Mouse (Mus musculus): ENCODE data around the gene Pdf. TPM values are rescaled to one million over a fixed set of nuclear protein-coding genes. Genes with fewer than 3 reads are reported as not detected.
"Not testable (repeated sequence)": the region's sequence is repeated elsewhere in the genome, so short reads cannot be mapped to it uniquely, and the experiment has no call there.

Gene Pdf
- polyA plus RNA-seq, 1 experiment = 31.1 TPM

DNA sequence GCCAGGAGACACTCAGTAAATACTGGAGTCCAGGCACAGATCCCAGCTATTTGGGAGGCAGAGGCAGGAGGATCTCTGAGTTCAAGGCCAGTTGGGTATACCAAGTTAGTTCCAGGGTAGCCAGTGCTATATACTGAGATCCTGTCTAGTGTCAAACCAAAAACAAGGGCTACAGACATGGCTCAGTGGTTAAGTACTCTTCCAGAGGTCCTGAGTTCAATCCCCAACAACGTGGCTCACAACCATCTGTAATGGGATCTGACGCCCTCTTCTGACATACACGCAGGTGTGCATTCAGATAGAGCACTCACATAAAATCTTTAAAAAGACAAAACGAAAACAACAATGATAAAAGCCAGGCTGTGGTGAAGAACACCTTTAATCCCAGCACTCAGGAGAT is 1.1 kb upstream of the Pdf start:
- no peak for TF ChIP-seq MYOD1 (IDR thresholded peaks at IDR 0.05; ENCODE audit: control insufficient read depth in 1 of 3, insufficient read length in 2 of 3, low read depth in 2 of 3)
- TF ChIP-seq CEBPB (IDR thresholded peaks at IDR 0.05; ENCODE audit: insufficient read depth, poor library complexity, severe bottlenecking) = no peak
- Histone ChIP-seq H3K79me2 (ENCODE audit: control insufficient read depth, insufficient read depth) (peaks cover 10% of the 10 kb centered on the region), H3ac (ENCODE audit: control insufficient read depth, insufficient read length) (no peak overlapping the region), H3K27me3 (ENCODE audit: control insufficient read depth, insufficient read depth, insufficient read length) (no peaks in the 10 kb centered on the region), H3K4me2 (ENCODE audit: low read depth) (peak overlapping the region; percentile 99), H3K36me3 (ENCODE audit: control insufficient read depth, insufficient read depth) (peaks cover 41% of the 10 kb centered on the region), H3K4me3 (peak overlapping the region; percentile 60)

DNA sequence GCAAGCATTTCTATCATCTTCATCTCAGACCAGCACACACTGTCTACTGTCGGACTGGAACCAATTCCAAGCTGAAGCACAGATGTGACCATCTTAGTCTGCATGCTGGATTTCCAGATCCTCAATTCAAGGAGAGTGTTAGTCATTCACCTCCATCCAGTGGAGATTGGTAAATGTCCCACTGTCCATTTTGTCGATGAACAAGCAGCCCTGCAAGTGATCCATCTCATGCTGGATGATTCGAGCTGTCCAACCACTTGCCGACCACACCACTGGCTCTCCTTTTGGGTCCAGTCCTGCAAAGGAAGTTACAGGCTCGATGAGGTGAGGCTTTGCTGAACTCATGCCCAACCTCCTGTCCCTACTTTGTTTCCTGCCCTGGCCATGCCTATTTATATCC is 1.4 kb downstream of the Pdf start:
- Histone ChIP-seq H3K36me3 (ENCODE audit: control insufficient read depth, insufficient read depth) (peaks cover 41% of the 10 kb centered on the region), H3K27me3 (ENCODE audit: control insufficient read depth, insufficient read depth, insufficient read length) (no peaks in the 10 kb centered on the region), H3ac (ENCODE audit: control insufficient read depth, insufficient read length) (no peak overlapping the region), H3K79me2 (ENCODE audit: control insufficient read depth, insufficient read depth) (peaks cover 10% of the 10 kb centered on the region), H3K4me2 (ENCODE audit: low read depth) (no peak overlapping the region), H3K4me3 (no peak overlapping the region)
- TF ChIP-seq MYOD1 (IDR thresholded peaks at IDR 0.05; ENCODE audit: control insufficient read depth in 1 of 3, insufficient read length in 2 of 3, low read depth in 2 of 3) = no peak

DNA sequence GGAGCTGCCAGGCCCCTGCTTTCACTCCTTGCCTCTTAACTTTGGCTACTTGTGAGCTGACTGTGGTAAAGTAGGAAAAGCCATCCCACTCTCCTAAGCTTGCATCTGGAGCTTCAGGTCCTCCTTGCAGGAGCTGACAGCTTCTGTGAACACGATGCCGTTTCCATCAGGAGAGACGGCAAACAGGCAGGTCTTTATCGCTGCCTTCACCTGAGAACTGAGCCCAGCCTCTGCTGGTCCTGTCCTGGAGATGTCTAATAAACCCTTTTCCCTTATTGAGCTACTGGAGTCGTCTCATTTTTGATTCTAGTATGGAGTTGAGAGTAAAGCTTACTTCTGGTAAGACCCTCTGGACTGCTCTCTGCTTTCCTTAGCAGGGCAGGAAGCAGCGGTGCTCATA is 2.9 kb downstream of the Pdf start:
- H3K79me2 ChIP-seq (ENCODE audit: control insufficient read depth, insufficient read depth) = peaks cover 10% of the 10 kb centered on the region
- H3ac ChIP-seq (ENCODE audit: control insufficient read depth, insufficient read length) = no peak overlapping the region
- peaks cover 52% of the 10 kb centered on the region for H3K36me3 ChIP-seq (ENCODE audit: control insufficient read depth, insufficient read depth)
- TF ChIP-seq TCF3 (IDR thresholded peaks at IDR 0.05; ENCODE audit: insufficient read length, low read depth) (no peak), POLR2AphosphoS2 (IDR thresholded peaks at IDR 0.05; ENCODE audit: insufficient read length, low read depth) (peak; percentile 28)
- H3K4me3 ChIP-seq = no peak overlapping the region
- no peak overlapping the region for H3K4me2 ChIP-seq (ENCODE audit: low read depth)
- no peaks in the 10 kb centered on the region for H3K27me3 ChIP-seq (ENCODE audit: control insufficient read depth, insufficient read depth, insufficient read length)

DNA sequence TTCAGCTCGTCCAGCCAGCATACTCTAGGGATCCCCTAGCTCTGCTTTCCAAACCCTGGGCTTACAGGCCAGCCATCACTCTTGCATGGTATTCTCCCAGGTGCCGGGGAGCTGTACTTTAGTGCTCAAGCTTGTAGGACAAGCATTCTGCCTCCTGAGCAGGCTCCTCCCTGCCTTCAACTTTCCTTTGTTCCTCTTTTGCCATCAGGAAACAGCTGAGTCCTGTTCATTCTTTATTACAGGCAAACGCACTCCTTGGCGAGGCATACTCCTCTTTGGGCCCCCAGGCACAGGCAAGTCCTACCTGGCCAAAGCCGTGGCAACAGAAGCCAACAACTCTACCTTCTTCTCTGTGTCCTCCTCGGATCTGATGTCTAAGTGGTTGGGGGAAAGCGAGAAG is 7.8 kb downstream of the Pdf start:
- Histone ChIP-seq H3ac (ENCODE audit: control insufficient read depth, insufficient read length) (no peak overlapping the region), H3K4me3 (no peak overlapping the region), H3K4me2 (ENCODE audit: low read depth) (no peak overlapping the region), H3K79me2 (ENCODE audit: control insufficient read depth, insufficient read depth) (no peaks in the 10 kb centered on the region), H3K27me3 (ENCODE audit: control insufficient read depth, insufficient read depth, insufficient read length) (no peaks in the 10 kb centered on the region), H3K36me3 (ENCODE audit: control insufficient read depth, insufficient read depth) (peaks cover 40% of the 10 kb centered on the region)
- TF ChIP-seq E2F4 (IDR thresholded peaks at IDR 0.05; ENCODE audit: insufficient read depth) = no peak
- no peak for TF ChIP-seq MYOD1 (IDR thresholded peaks at IDR 0.05; ENCODE audit: control insufficient read depth in 1 of 3, insufficient read length in 2 of 3, low read depth in 2 of 3)
- no peak for TF ChIP-seq MYOG (IDR thresholded peaks at IDR 0.05; ENCODE audit: control insufficient read depth in 1 of 3, insufficient read depth in 1 of 3, insufficient read length in 2 of 3, low read depth in 2 of 3)
- TF ChIP-seq REST (IDR thresholded peaks at IDR 0.05; ENCODE audit: insufficient read depth, insufficient read length) = no peak
- TF ChIP-seq TCF3 (IDR thresholded peaks at IDR 0.05; ENCODE audit: insufficient read length, low read depth) = no peak
- TF ChIP-seq SRF (IDR thresholded peaks at IDR 0.05; ENCODE audit: control insufficient read depth, insufficient read length, low read depth) = no peak
- TF ChIP-seq USF1 (IDR thresholded peaks at IDR 0.05; ENCODE audit: low read depth) = no peak
- no peak for TF ChIP-seq POLR2AphosphoS2 (IDR thresholded peaks at IDR 0.05; ENCODE audit: insufficient read length, low read depth)
- no peak for TF ChIP-seq TCF12 (IDR thresholded peaks at IDR 0.05; ENCODE audit: insufficient read depth, poor library complexity, severe bottlenecking)
- no peak for TF ChIP-seq CEBPB (IDR thresholded peaks at IDR 0.05; ENCODE audit: insufficient read depth, poor library complexity, severe bottlenecking)
- TF ChIP-seq POLR2A (IDR thresholded peaks at IDR 0.05; ENCODE audit: insufficient read length, low read depth) = no peak

DNA sequence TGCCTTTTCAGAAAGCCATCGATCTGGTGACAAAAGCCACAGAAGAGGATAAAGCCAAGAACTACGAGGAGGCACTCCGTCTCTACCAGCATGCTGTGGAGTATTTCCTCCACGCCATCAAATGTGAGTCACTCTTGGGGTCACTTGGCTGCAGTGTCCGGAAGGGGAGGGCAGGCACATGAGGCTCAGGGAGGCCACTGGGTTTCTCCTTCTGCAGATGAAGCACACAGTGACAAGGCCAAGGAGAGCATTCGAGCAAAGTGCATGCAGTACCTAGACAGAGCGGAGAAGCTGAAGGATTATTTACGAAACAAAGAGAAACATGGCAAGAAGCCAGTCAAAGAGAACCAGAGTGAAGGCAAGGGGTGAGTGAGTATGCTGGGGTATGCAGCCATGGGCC is 11.8 kb downstream of the Pdf start:
- peaks cover 34% of the 10 kb centered on the region for H3K79me2 ChIP-seq (ENCODE audit: control insufficient read depth, insufficient read depth)
- H3K4me3 ChIP-seq = no peak overlapping the region
- peaks cover 17% of the 10 kb centered on the region for H3K36me3 ChIP-seq (ENCODE audit: control insufficient read depth, insufficient read depth)
- H3K4me2 ChIP-seq (ENCODE audit: low read depth) = no peak overlapping the region
- H3K27me3 ChIP-seq (ENCODE audit: control insufficient read depth, insufficient read depth, insufficient read length) = no peaks in the 10 kb centered on the region
- no peak overlapping the region for H3ac ChIP-seq (ENCODE audit: control insufficient read depth, insufficient read length)
- TF ChIP-seq E2F4 (IDR thresholded peaks at IDR 0.05; ENCODE audit: insufficient read depth) (no peak), CEBPB (IDR thresholded peaks at IDR 0.05; ENCODE audit: insufficient read depth, poor library complexity, severe bottlenecking) (no peak), REST (IDR thresholded peaks at IDR 0.05; ENCODE audit: insufficient read depth, insufficient read length) (no peak), MAX (IDR thresholded peaks at IDR 0.05; ENCODE audit: low read depth) (no peak), TCF3 (IDR thresholded peaks at IDR 0.05; ENCODE audit: insufficient read length, low read depth) (no peak), POLR2A (IDR thresholded peaks at IDR 0.05; ENCODE audit: insufficient read length, low read depth) (no peak)

DNA sequence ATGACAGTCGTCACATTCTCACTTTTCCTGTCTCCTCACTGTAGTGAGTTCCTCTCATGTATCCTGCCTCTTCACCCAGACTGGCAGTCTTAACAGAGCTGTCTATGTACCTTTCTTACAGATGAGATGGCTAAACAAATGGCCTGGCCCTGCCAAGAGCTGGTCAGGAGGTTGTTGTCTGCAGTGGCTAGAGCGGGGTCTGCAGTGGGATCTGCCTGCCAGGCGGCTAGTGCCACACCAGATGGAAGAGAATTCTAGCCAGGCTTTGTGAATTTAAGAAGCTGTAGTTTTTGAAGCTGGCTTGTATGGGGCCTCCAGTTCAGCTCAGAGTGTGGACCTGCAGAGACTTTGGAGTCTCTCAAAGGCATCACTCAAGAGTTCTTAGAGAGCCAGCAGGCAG is 12.8 kb downstream of the Pdf start:
- H3K4me3 ChIP-seq = no peak overlapping the region

DNA sequence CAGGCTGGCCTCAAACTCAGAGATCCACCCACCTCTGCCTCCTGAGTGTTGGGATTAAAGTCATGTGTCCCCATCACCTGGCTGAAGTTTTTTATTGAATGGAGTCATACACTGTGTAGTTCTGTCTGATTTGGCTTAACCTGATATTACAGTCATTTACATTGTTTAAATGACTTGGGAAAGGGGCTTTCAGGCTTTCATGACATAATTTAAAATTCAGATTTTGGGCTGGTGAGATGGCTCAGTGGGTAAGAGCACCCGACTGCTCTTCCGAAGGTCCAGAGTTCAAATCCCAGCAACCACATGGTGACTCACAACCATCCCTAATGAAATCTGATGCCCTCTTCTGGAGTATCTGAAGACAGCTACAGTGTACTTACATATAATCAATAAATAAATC is 14.8 kb downstream of the Pdf start:
- H3ac ChIP-seq (ENCODE audit: control insufficient read depth, insufficient read length); H3K27me3 ChIP-seq (ENCODE audit: control insufficient read depth, insufficient read depth, insufficient read length); H3K36me3 ChIP-seq (ENCODE audit: control insufficient read depth, insufficient read depth); H3K4me2 ChIP-seq (ENCODE audit: low read depth); H3K4me3 ChIP-seq: not testable (repeated sequence)
- H3K79me2 ChIP-seq (ENCODE audit: control insufficient read depth, insufficient read depth) = peaks cover 34% of the 10 kb centered on the region

More for the DNA sequence above, 12.8 kb downstream of the Pdf start:
- Histone ChIP-seq H3K27me3 (ENCODE audit: control insufficient read depth, insufficient read depth, insufficient read length) (no peaks in the 10 kb centered on the region), H3K79me2 (ENCODE audit: control insufficient read depth, insufficient read depth) (peaks cover 34% of the 10 kb centered on the region), H3K36me3 (ENCODE audit: control insufficient read depth, insufficient read depth) (peaks cover 10% of the 10 kb centered on the region), H3ac (ENCODE audit: control insufficient read depth, insufficient read length) (no peak overlapping the region), H3K4me2 (ENCODE audit: low read depth) (no peak overlapping the region)
- TF ChIP-seq TCF3 (IDR thresholded peaks at IDR 0.05; ENCODE audit: insufficient read length, low read depth) = no peak
- no peak for TF ChIP-seq MYOD1 (IDR thresholded peaks at IDR 0.05; ENCODE audit: control insufficient read depth in 1 of 3, insufficient read length in 2 of 3, low read depth in 2 of 3)
- no peak for TF ChIP-seq MYOG (IDR thresholded peaks at IDR 0.05; ENCODE audit: control insufficient read depth in 1 of 3, insufficient read depth in 1 of 3, insufficient read length in 2 of 3, low read depth in 2 of 3)
- TF ChIP-seq REST (IDR thresholded peaks at IDR 0.05; ENCODE audit: insufficient read depth, insufficient read length) = no peak
- TF ChIP-seq CEBPB (IDR thresholded peaks at IDR 0.05; ENCODE audit: insufficient read depth, poor library complexity, severe bottlenecking) = no peak
- no peak for TF ChIP-seq MAX (IDR thresholded peaks at IDR 0.05; ENCODE audit: low read depth)
- no peak for TF ChIP-seq TCF12 (IDR thresholded peaks at IDR 0.05; ENCODE audit: insufficient read depth, poor library complexity, severe bottlenecking)
- TF ChIP-seq POLR2AphosphoS2 (IDR thresholded peaks at IDR 0.05; ENCODE audit: insufficient read length, low read depth) = no peak
- TF ChIP-seq POLR2A (IDR thresholded peaks at IDR 0.05; ENCODE audit: insufficient read length, low read depth) = no peak
- TF ChIP-seq E2F4 (IDR thresholded peaks at IDR 0.05; ENCODE audit: insufficient read depth) = no peak
- no peak for TF ChIP-seq SRF (IDR thresholded peaks at IDR 0.05; ENCODE audit: control insufficient read depth, insufficient read length, low read depth)
- no peak for TF ChIP-seq USF1 (IDR thresholded peaks at IDR 0.05; ENCODE audit: low read depth)
